Mouse (Mus musculus): ENCODE measurements around the gene Rpl11.

Gene Rpl11

GRCm38 (mm10) chr4:136030968-136031909, 22.0 kb downstream of the Rpl11 start:
- in situ Hi-C loops (cut with MboI; ENCODE audit: unreplicated experiment in 2 of 2) = no loop called here

GRCm38 (mm10) chr4:136028689-136029088, 24.5 kb downstream of the Rpl11 start:
- in situ Hi-C loops (cut with MboI; ENCODE audit: unreplicated experiment in 2 of 2) = no loop called here

- in situ Hi-C loops (cut with MboI; ENCODE audit: unreplicated experiment in 2 of 2) = no loop called here
These were observed 25.1 kb downstream of the Rpl11 start for GRCm38 (mm10) chr4:136028132-136028564.

- in situ Hi-C loops (cut with MboI; ENCODE audit: unreplicated experiment in 2 of 2) = no loop called here
These were observed 25.7 kb downstream of the Rpl11 start for GRCm38 (mm10) chr4:136027416-136028131.

GRCm38 (mm10) chr4:136025350-136025749, 27.9 kb downstream of the Rpl11 start:
- in situ Hi-C loops (cut with MboI; ENCODE audit: unreplicated experiment in 2 of 2) = no loop called here

- in situ Hi-C loops (cut with MboI; ENCODE audit: unreplicated experiment in 2 of 2) = no loop called here
These were observed 30.3 kb downstream of the Rpl11 start for GRCm38 (mm10) chr4:136022924-136023323.

GRCm38 (mm10) chr4:136021549-136022047, 31.6 kb downstream of the Rpl11 start, which contains the start of gene Eloa:
Gene Eloa, minus strand, starts transcription at chr4:136021763.
- in situ Hi-C loops (cut with MboI; ENCODE audit: unreplicated experiment in 2 of 2) = no loop called here

- in situ Hi-C loops (cut with MboI; ENCODE audit: unreplicated experiment in 2 of 2) = no loop called here
These were observed 32.3 kb downstream of the Rpl11 start for GRCm38 (mm10) chr4:136020743-136021548.

GRCm38 (mm10) chr4:136016059-136016602, 37.1 kb downstream of the Rpl11 start:
- in situ Hi-C loops (cut with MboI; ENCODE audit: unreplicated experiment in 2 of 2) = loop anchor here in 1 of 2 experiments (5.0 kb wide), 1 partner anchor 36 kb away; the partner anchor contains the start of gene Rpl11

GRCm38 (mm10) chr4:136010586-136010985, 42.6 kb downstream of the Rpl11 start:
- in situ Hi-C loops (cut with MboI; ENCODE audit: unreplicated experiment in 2 of 2) = no loop called here

- in situ Hi-C loops (cut with MboI; ENCODE audit: unreplicated experiment in 2 of 2) = no loop called here
These were observed 44.3 kb downstream of the Rpl11 start for GRCm38 (mm10) chr4:136008782-136009447.

GRCm38 (mm10) chr4:136006821-136007220, 46.4 kb downstream of the Rpl11 start:
- in situ Hi-C loops (cut with MboI; ENCODE audit: unreplicated experiment in 2 of 2) = no loop called here

- in situ Hi-C loops (cut with MboI; ENCODE audit: unreplicated experiment in 2 of 2) = no loop called here
These were observed 48.3 kb downstream of the Rpl11 start for GRCm38 (mm10) chr4:136004921-136005320.

- in situ Hi-C loops (cut with MboI; ENCODE audit: unreplicated experiment in 2 of 2) = no loop called here
These were observed 49.0 kb downstream of the Rpl11 start for GRCm38 (mm10) chr4:136004107-136004675.

GRCm38 (mm10) chr4:135995118-135995517, 58.1 kb downstream of the Rpl11 start:
- in situ Hi-C loops (cut with MboI; ENCODE audit: unreplicated experiment in 2 of 2) = no loop called here

- in situ Hi-C loops (cut with MboI; ENCODE audit: unreplicated experiment in 2 of 2) = no loop called here
These were observed 59.3 kb downstream of the Rpl11 start for GRCm38 (mm10) chr4:135993941-135994340.

GRCm38 (mm10) chr4:135987714-135988113, 65.5 kb downstream of the Rpl11 start:
- in situ Hi-C loops (cut with MboI; ENCODE audit: unreplicated experiment in 2 of 2) = no loop called here

- in situ Hi-C loops (cut with MboI; ENCODE audit: unreplicated experiment in 2 of 2) = no loop called here
These were observed 66.1 kb downstream of the Rpl11 start, which contains the start of gene Pithd1 for GRCm38 (mm10) chr4:135986943-135987710. Gene Pithd1, minus strand, starts transcription at chr4:135987264.

All from v-Abl transformed pro-B cells (cell line).